Mouse (Mus musculus) ES-E14 (cell line): ENCODE results near the gene Camk2n1. TPM values are rescaled to one million over a fixed set of nuclear protein-coding genes. Genes with fewer than 3 reads are reported as not detected.

Experiments
- DNase-seq: peaks from one replicate; pipeline ENCODE4 v3.0.0-alpha.2; 2013; ENCODE audit warnings: low read depth, low spot score
- H3K27ac ChIP-seq: 2 replicates; pipeline ENCODE4 v1.5.1; 2012; ENCODE audit warnings: low read depth, mild to moderate bottlenecking, low read length, moderate library complexity, mixed read lengths; ENCODE audit not compliant: poor library complexity, insufficient read depth, severe bottlenecking
- H3K36me3 ChIP-seq: 2 replicates; pipeline ENCODE4 v1.6.1; 2012; ENCODE audit warnings: mild to moderate bottlenecking, low read length, moderate library complexity, mixed read lengths; ENCODE audit not compliant: control insufficient read depth, poor library complexity, insufficient read depth, severe bottlenecking
- H3K4me1 ChIP-seq, 2 experiments: fragments of 150-350 bp in 1 of 2; sonication (generic) in 1 of 2; 2 replicates each; pipeline ENCODE4 v1.6.1; 2012; ENCODE audit warnings: low read length in 2 of 2, mild to moderate bottlenecking in 1 of 2, mixed read lengths in 1 of 2; ENCODE audit not compliant: control insufficient read depth in 2 of 2, insufficient read depth in 2 of 2, poor library complexity in 1 of 2
- H3K4me3 ChIP-seq, 2 experiments: fragments of 150-350 bp in 1 of 2; sonication (generic) in 1 of 2; 2 replicates each; pipeline ENCODE4 v1.5.1; 2012; ENCODE audit warnings: low read length in 2 of 2, low read depth in 1 of 2, mild to moderate bottlenecking in 1 of 2, mixed read lengths in 1 of 2; ENCODE audit not compliant: insufficient read depth in 1 of 2, poor library complexity in 1 of 2, severe bottlenecking in 1 of 2
- H3K9ac ChIP-seq: 2 replicates; pipeline ENCODE4 v1.6.1; 2012; ENCODE audit warnings: low read depth, mild to moderate bottlenecking, low read length, mixed read lengths; ENCODE audit not compliant: poor library complexity, insufficient read depth, severe bottlenecking
- H3K9me3 ChIP-seq: fragments of 150-350 bp; sonication (generic); 2 replicates; pipeline ENCODE4 v1.6.1; 2012; ENCODE audit warnings: low read depth, mild to moderate bottlenecking, low read length; ENCODE audit not compliant: control insufficient read depth, insufficient read depth
- CHD2 ChIP-seq: IDR thresholded peaks from 2 replicates; pipeline ENCODE4 v1.6.1; 2014; ENCODE audit warnings: mild to moderate bottlenecking, low read depth, low read length, inconsistent platforms
- HCFC1 ChIP-seq: IDR thresholded peaks from 2 replicates; pipeline ENCODE4 v1.6.1; 2012; ENCODE audit warnings: low read length, inconsistent platforms, borderline replicate concordance; ENCODE audit not compliant: insufficient read depth
- MAFK ChIP-seq: IDR thresholded peaks from 2 replicates; pipeline ENCODE4 v1.6.1; 2014; ENCODE audit warnings: mild to moderate bottlenecking, low read depth, low read length, inconsistent platforms; ENCODE audit not compliant: insufficient read depth
- ZC3H11A ChIP-seq: IDR thresholded peaks from 2 replicates; pipeline ENCODE4 v1.6.1; 2012; ENCODE audit warnings: low read depth, mild to moderate bottlenecking, inconsistent platforms, low read length, borderline replicate concordance
- ZNF384 ChIP-seq: IDR thresholded peaks from 2 replicates; pipeline ENCODE4 v1.6.1; 2012; ENCODE audit warnings: low read depth, low read length, inconsistent platforms
- in situ Hi-C, 2 experiments: fragments of 600-800 bp; cut with MboI; formaldehyde crosslinking; loops; one replicate each; pipeline ENCODE4 v1.15.1; 2025; ENCODE audit warnings: low sequenced_read_pairs in 2 of 2, inconsistent platforms in 1 of 2; ENCODE audit not compliant: unreplicated experiment in 2 of 2
- total RNA-seq: library from RNA; depleted of rRNA; stranded (reverse); fragments of 300-350 nt; gene quantifications from 2 replicates; pipeline ENCODE4 v1.2.3, GENCODE M21; 2012

Gene Camk2n1
- total RNA-seq, 1 experiment = 1.4 TPM

DNA sequence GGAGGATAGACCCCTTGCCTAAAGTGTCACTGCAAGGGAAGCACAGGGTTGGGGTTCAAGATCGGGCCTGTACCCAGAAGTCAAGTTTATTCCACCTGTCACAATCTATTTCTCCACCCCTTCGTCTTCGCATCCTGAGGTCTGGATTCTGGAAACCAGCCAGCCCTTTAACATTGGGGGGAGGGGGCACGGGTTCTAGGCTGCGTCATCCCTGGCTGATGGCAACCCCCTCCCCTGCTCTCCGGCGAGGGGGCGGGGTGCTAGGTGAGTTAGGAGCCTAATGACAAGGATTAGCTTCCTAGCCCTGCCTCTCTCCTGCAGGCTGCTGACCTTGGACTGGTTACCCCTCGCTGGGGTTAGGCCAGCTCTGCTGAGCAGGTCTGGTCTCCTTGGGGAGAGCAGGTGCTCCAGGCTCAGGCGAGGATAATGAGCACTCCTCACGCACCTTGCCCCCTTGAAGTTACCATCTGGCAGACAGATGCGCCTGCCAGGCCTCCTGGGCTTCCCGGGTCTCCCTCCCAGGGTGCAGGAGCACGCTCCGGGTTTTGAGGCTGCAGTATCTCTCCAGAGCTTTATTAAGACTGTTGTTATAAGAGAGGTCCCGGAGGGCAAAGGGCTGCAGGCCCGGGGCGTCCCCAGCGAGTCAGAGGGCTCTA lies 889 bp upstream of the Camk2n1 start:
- peak overlapping the region; percentile 82 to 95 for H3K4me3 ChIP-seq
- in situ Hi-C loops = loop anchor here in 1 of 2 experiments (25.0 kb wide), 1 partner anchor 1384 kb away; the partner anchor contains the start of gene Pax7
- no peaks in the 10 kb centered on the region for H3K9me3 ChIP-seq
- TF ChIP-seq HCFC1 (0 out of 2 replicates have a peak, but pooled peaks have one; percentile 2), ZC3H11A (no peak)
- no peak for DNase-seq
- peak overlapping the region; percentile 70; the same call in 1 of the 2 replicates for H3K9ac ChIP-seq
- peaks cover 7 to 41% of the 10 kb centered on the region in 2 experiments; a peak in 3 of 4 replicates for H3K4me1 ChIP-seq
- H3K27ac ChIP-seq = peak overlapping the region; percentile 14; the same call in 1 of the 2 replicates
- no peaks in the 10 kb centered on the region for H3K36me3 ChIP-seq

DNA sequence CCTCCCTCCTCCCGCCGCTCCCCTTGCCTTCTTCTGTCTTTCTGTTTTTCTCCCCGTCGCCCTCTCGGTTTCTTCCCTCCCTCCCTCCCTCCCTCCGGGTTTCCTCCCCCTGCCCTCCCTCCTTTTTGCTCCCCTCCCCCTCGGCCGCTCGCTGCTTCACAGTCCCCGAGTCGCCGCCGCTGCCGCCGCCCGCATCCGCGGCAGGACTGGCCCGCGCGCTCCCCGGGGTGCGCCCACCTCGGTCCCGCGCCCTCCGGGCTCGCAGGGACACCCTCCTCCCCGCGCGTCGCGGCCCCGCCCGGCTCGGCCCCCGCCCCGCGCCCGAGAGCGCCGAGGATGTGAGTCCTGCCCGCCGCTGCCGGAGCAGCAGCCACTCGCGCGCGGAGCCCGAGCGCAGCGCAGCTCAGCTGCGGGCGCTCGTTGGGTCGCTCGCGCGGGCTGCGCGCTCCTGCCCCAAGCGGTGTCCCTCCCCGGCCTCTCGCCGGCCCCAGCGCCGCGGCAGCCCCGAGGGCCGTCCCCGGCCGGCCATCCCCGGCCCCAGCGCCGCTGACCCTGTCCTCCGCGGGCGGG lies 542 bp downstream of the Camk2n1 start:
- Histone ChIP-seq H3K4me3 (peak overlapping the region; percentile 82 to 95), H3K36me3 (no peaks in the 10 kb centered on the region), H3K27ac (peak overlapping the region; percentile 20; the same call in 1 of the 2 replicates), H3K4me1 (peaks cover 7 to 47% of the 10 kb centered on the region in 2 experiments; a peak in 3 of 4 replicates), H3K9me3 (no peaks in the 10 kb centered on the region), H3K9ac (peak overlapping the region; percentile 87)
- DNase-seq = no peak
- in situ Hi-C loops = loop anchor here in 1 of 2 experiments (25.0 kb wide), 1 partner anchor 1383 kb away; the partner anchor contains the start of gene Pax7
- no peak for TF ChIP-seq MAFK
- TF ChIP-seq ZC3H11A = no peak
- TF ChIP-seq ZNF384 = no peak

DNA sequence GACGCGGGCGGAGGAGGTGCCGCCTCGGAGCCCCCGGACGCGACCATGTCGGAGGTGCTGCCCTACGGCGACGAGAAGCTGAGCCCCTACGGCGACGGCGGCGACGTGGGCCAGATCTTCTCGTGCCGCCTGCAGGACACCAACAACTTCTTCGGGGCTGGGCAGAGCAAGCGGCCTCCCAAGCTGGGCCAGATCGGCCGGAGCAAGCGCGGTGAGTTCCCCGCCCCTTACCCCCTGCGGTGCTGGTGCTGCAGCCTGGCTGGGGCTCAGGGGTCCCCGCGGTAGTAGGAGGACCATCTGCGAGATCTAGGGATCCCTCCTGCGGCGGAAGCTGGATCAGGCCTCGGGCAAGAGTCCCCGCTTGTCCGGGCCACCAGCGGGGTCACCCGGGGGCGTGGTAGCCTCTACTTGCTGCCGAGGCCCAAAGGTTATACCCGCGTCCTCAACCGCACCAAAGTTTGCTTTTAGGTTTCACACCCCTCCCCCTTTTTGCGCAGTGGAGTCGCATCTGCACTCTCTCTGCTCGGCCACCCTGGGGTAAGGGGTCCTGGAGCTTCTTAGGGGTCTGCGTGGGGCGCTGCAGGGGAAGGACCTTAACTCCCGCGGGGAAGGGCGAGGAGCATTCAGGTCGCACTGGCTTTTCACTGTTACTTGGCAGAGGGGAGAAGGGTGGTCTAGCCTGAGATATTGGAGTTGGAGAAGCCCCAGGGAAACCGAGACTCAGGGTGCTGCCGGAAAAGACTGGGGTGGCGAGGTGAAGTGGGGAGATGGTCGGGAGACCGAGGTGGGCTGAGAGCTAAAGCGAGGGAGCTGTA lies 1.2 kb downstream of the Camk2n1 start:
- no peak overlapping the region for H3K27ac ChIP-seq
- no peaks in the 10 kb centered on the region for H3K9me3 ChIP-seq
- peaks cover 3 to 42% of the 10 kb centered on the region in 2 experiments; a peak in 3 of 4 replicates for H3K4me1 ChIP-seq
- no peaks in the 10 kb centered on the region for H3K36me3 ChIP-seq
- in situ Hi-C loops = loop anchor here in 1 of 2 experiments (25.0 kb wide), 1 partner anchor 1382 kb away; the partner anchor contains the start of gene Pax7
- no peak for DNase-seq
- H3K9ac ChIP-seq = peak overlapping the region; percentile 87
- no peak for TF ChIP-seq MAFK
- no peak for TF ChIP-seq ZNF384
- TF ChIP-seq ZC3H11A = no peak
- TF ChIP-seq CHD2 = no peak
- no peak for TF ChIP-seq HCFC1
- H3K4me3 ChIP-seq = peak overlapping the region; percentile 82 to 95

DNA sequence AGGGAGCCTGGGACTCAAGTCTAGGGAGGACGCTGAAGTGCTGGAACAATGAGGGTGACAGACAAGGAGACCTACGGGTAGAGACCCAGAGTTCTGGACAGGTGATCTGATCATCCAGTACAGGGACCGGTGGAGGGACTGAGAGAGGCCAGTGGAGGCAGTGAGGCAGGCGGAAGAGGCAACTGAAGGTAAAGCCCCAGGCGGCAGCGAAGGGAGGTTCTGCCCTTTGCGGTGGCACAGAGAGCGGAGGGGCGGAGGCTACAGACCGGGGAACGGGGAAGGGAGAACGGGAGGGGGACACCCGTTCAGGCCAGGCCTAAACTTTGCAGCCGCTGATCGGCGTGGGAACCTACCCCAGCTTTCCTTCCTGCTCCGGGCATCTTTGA lies 1.8 kb downstream of the Camk2n1 start:
- no peak overlapping the region for H3K27ac ChIP-seq

More for the DNA sequence above, 1.8 kb downstream of the Camk2n1 start:
- Histone ChIP-seq H3K9ac (peak overlapping the region; percentile 87), H3K9me3 (no peaks in the 10 kb centered on the region), H3K36me3 (no peaks in the 10 kb centered on the region), H3K4me1 (peaks cover 0 to 42% of the 10 kb centered on the region in 2 experiments; a peak in 2 of 4 replicates), H3K4me3 (peak overlapping the region; percentile 82 to 95)
- TF ChIP-seq CHD2 = no peak
- no peak for TF ChIP-seq ZC3H11A
- no peak for TF ChIP-seq MAFK
- TF ChIP-seq HCFC1 = no peak
- no peak for TF ChIP-seq ZNF384
- in situ Hi-C loops = loop anchor here in 1 of 2 experiments (25.0 kb wide), 1 partner anchor 1381 kb away; the partner anchor contains the start of gene Pax7
- no peak for DNase-seq
